Mouse (Mus musculus): ENCODE data around the gene Ccl28.
"Not testable (repeated sequence)": the region's sequence is repeated elsewhere in the genome, so short reads cannot be mapped to it uniquely, and the experiment has no call there.

The Ccl28 gene

GRCm38 (mm10) chr13:119623634-119624033, at the start of gene Ccl28:
Gene Ccl28, plus strand, starts transcription at chr13:119623819.
- DNase-seq (ENCODE audit: low spot score in 2 of 2): no peak

GRCm38 (mm10) chr13:119596321-119597211, 27.1 kb upstream of the Ccl28 start:
- not testable (repeated sequence) for DNase-seq (ENCODE audit: low spot score in 2 of 2)

- DNase-seq (ENCODE audit: low spot score in 2 of 2): not testable (repeated sequence)
Observed at GRCm38 (mm10) chr13:119598466-119598865, 25.2 kb upstream of the Ccl28 start.

- DNase-seq (ENCODE audit: low spot score in 2 of 2): not testable (repeated sequence)
Observed at GRCm38 (mm10) chr13:119599066-119599465, 24.6 kb upstream of the Ccl28 start.

GRCm38 (mm10) chr13:119599498-119599897, 24.1 kb upstream of the Ccl28 start:
- not testable (repeated sequence) for DNase-seq (ENCODE audit: low spot score in 2 of 2)

DNA sequence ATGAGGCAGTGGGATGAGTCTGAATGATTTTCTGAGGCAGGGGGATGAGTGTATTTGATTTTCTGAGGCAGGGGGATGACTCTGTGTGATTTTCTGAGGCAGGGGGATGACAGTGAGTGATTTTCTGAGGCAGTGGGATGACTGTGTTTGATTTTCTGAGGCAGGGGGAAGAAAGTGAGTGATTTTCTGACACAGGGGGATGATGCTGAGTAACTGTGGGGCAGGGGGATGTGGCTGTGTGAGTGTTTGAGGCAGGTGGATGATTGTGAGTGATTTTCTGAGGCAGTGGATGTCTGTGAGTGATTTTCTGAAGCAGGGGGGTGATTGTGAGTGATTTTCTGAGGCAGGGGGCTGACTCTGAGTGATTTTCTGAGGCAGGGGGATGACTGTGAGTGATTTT, 23.5 kb upstream of the Ccl28 start:
- peak in 1 of 2 experiments; percentile 43 for DNase-seq (ENCODE audit: low spot score in 2 of 2)

DNA sequence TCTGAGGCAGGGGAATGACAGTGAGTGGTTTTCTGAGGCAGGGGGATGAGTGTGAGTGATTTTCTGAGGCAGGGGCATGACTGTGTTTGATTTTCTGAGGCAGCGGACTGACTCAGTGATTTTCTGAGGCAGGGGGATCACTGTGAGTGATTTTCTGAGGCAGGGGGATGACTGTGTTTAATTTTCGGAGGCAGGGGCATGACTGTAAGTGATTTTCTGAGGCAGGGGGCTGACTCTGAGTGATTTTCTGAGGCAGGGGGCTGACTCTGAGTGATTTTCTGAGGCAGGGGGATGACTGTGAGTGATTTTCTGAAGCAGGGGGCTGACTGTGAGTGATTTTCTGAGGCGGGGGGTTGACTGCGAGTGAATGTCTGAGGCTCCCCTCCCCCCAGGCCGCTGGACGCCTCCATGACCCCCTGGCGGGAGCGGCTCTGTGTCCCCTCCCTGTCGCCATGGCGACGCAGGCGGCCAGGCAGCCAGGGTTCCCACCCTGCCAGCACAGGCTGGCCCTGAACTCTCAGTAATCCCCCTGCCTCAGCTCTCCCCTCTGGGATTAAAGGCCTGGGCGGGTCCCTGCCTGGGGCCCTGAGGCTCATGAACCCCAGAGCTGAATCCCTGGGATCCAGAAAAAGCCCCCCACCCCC, 20.8 kb upstream of the Ccl28 start:
- DNase-seq (ENCODE audit: low spot score in 2 of 2): peak in 1 of 2 experiments; percentile 12

DNA sequence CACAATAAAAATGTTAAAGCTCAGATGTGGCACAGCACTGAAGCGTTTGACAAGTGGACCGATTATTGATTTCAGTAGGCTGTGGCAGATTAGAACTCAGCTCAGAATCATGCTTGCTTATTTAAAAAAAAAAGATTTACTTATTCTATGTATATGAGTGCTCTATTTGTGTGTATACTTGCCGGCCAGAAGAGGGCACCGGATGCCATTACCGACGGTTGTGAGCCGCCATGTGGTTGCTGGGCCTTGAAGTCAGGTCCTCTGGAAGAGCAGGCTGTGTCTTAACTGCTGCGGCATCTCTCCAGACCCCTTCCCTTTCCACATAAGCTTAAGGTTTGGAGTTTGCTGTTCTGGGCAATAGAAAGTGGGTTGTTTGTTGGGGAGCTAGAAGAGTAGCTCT, 19.7 kb upstream of the Ccl28 start:
- not testable (repeated sequence) for DNase-seq (ENCODE audit: low spot score in 2 of 2)

- DNase-seq (ENCODE audit: low spot score in 2 of 2): not testable (repeated sequence)
Observed at GRCm38 (mm10) chr13:119604322-119604721, 19.3 kb upstream of the Ccl28 start.

DNA sequence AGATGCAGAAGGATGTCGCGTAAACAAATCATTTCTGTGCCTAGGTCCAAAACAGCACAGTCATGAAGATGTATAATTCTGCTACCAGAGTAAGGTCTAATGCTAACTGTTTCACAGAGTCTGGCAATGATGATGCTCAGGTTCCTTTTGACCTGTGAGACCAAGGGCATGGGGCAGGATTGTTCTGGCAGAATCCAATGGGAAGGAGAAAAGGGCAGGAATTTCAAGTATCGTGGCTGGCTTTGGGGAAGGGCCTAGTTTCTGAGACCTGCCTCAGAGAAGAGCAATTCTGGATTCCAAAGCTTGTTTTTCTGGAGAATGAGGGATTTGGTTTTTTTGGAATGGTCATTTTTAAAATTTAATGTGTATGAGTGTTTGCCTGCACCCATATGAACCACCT, 4.8 kb upstream of the Ccl28 start:
- DNase-seq (ENCODE audit: low spot score in 2 of 2): no peak

DNA sequence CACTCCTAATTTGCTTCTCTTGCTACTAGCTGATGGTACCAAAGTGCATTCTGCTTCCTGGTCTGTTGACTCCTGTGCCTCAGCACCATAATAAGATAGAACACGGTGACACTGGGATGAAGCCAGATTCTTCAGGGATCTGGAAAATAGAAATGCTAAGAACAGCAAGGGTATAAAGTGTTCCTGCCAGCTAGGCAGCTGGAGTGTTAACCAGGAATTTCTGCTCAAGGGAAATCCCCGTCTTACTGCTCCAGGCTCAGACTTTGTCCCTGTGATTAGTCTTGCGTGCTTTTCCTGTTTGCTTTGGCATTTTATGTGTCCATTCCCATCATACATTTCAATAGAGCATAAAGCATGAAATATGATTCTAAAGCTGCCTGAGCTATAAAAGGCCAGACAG, 3.9 kb upstream of the Ccl28 start:
- no peak for DNase-seq (ENCODE audit: low spot score in 2 of 2)

DNA sequence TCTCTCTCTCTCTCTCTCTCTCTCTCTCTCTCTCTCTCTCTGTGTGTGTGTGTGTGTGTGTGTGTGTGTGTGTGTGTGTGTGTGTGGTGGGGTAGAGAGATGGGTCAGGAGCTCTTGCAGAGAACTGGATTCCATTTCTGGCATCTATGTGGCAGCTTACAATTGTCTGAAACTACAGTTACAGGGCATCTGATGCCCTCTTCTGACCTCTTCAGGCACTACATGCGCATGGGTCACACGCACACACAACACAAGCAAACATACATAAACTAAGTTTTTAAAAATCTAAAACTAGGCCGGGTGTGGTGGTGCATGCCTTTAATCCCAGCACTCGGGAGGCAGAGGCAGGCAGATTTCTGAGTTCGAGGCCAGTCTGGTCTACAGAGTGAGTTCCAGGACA, 2.3 kb downstream of the Ccl28 start:
- DNase-seq (ENCODE audit: low spot score in 2 of 2): not testable (repeated sequence)

DNA sequence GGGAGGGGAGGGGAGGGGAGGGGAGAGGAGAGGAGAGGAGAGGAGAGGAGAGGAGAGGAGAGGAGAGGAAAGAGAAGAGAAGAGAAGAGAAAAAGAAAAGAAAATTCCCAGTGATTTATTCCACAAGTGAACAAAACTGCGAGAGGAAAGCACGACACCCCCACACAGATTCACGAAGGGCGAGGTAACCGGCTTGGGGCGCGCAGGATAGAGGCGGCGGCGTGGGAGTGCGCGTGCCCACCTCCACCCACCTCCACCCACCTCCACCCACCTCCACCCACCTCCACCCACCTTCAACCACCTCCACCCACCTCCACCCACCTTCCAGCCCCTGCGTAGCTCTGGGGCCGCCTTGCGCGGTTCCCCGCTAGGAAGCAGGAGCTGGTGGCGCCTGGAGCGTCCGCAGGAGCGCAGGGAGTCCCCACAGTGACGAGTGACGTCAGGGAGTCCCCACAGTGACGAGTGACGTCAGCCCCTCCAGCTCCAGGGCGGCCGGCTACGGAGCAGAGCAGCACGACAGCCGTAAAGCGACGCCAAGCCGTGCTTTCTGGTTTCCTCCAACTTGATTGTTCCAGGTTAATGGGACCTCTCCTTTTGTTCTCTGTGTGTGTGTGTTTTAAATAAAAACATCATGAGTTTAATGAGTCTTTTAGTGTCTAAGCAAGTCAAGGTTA, 8.0 kb downstream of the Ccl28 start:
- DNase-seq (ENCODE audit: low spot score in 2 of 2): peak; percentile 78 to 83

DNA sequence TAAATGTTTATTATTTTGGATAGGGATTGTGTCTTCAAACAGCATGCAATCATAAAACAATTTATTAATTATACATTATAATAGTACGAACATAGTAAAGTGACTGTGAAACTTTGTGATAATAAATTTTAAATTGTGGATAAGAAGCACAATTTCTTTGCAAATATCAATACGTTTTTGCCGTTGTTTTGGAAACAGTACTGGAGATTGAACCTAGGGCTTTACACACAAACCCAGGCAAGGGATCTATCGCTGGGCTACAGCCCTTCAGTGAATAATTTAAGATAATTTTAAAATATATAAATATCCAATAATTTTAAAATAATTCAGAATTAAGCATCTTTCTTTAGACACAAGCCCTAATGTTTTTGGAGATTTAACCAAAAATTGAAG, 8.5 kb downstream of the Ccl28 start:
- no peak for DNase-seq (ENCODE audit: low spot score in 2 of 2)

DNA sequence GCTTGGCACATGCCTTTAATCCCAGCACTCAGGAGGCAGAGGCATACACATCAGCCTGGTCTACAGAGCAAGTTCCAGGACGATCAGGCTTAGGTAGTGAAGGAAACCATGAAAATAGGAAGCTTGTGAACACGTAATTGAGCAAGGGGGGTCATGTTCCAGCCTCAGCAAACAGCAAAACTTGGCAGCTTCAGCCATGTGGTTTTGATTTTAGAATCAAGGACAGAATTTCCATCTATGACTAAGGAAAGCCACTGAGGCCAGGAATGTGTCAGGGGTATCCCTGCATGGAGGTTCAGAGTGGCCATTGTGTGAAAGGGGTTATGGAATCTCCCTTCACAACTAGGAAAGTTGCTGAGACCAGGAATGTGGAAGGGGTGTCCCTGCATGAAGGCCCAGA, 11.9 kb downstream of the Ccl28 start:
- DNase-seq (ENCODE audit: low spot score in 2 of 2): no peak

DNA sequence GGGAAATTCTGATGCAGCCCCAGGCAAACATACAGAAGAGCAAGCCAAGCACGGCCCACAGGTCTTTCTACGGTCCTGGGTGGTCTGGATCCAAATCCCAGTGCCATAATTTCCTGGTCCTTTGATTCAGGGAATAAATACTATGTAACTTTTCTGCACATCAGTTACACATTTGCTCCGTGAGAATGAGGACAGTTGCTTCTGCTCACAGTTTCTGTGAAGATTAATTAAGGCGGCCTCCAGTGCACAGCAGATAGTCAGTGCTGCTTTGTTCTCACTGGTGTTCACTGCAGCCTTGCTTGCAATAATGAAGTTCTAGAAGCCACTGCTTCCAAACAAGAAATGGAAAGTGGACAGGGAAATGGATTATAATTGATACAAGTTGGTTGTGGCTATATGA, 14.2 kb downstream of the Ccl28 start:
- DNase-seq (ENCODE audit: low spot score in 2 of 2): no peak

- DNase-seq (ENCODE audit: low spot score in 2 of 2): no peak
Observed at GRCm38 (mm10) chr13:119638449-119638848, 14.8 kb downstream of the Ccl28 start.

GRCm38 (mm10) chr13:119639302-119639701, 15.7 kb downstream of the Ccl28 start:
- DNase-seq (ENCODE audit: low spot score in 2 of 2): no peak

- DNase-seq (ENCODE audit: low spot score in 2 of 2): no peak
Observed at GRCm38 (mm10) chr13:119640504-119640903, 16.9 kb downstream of the Ccl28 start.

- no peak for DNase-seq (ENCODE audit: low spot score in 2 of 2)
Observed at GRCm38 (mm10) chr13:119641145-119641544, 17.5 kb downstream of the Ccl28 start.

GRCm38 (mm10) chr13:119644769-119645168, 21.1 kb downstream of the Ccl28 start:
- DNase-seq (ENCODE audit: low spot score in 2 of 2): no peak

- no peak for DNase-seq (ENCODE audit: low spot score in 2 of 2)
Observed at GRCm38 (mm10) chr13:119646511-119646910, 22.9 kb downstream of the Ccl28 start.

All from right cerebral cortex, postnatal 36 days (tissue).